Mouse (Mus musculus) inflammation-experienced regulatory T-cells, adult 6 months (primary cell): ENCODE measurements around the gene Hoga1. TPM values are rescaled to one million over a fixed set of nuclear protein-coding genes. Genes with fewer than 3 reads are reported as not detected.

Experiments
- polyA plus RNA-seq, 3 experiments: library from polyadenylated mRNA; unstranded; fragments of 100-300 nt; shearing (Covaris generic); gene quantifications; one replicate each; pipeline ENCODE4 v1.2.1; 2017

Hoga1 gene
- polyA plus RNA-seq, 3 experiments from 2014 or later, result not detected

Other genes starting within 250 kb of the Hoga1 start
- gene Arhgap19, start 243.6 kb upstream of the Hoga1 start, polyA plus RNA-seq, result 10 to 100 TPM in 1 of 3 experiments, 1 to 10 TPM in 2; 2.7 to 21.2 (median 2.7) TPM
- 10 to 100 TPM in 2 of 3 experiments, 1 to 10 TPM in 1; 7.8 to 24.9 (median 21.2) TPM for gene Frat1, start 215.6 kb upstream of the Hoga1 start, polyA plus RNA-seq
- 1 to 10 TPM in 2 of 3 experiments, under 1 TPM in 1; 0.33 to 1.5 (median 1.3) TPM for gene Frat2, start 197.5 kb upstream of the Hoga1 start, polyA plus RNA-seq
- gene Rrp12, start 149.4 kb upstream of the Hoga1 start, polyA plus RNA-seq, result 1 to 10 TPM; 5.9 to 8.6 (median 7.5) TPM
- 10 to 100 TPM; 52.3 to 81.2 (median 59.2) TPM for gene Pgam1, start 133.7 kb upstream of the Hoga1 start, polyA plus RNA-seq
- 10 to 100 TPM; 66.9 to 92.2 (median 92.1) TPM for gene Exosc1, start 112.2 kb upstream of the Hoga1 start, polyA plus RNA-seq
- 10 to 100 TPM; 38.4 to 48.4 (median 43.2) TPM for gene Zdhhc16, start 112.1 kb upstream of the Hoga1 start, polyA plus RNA-seq
- 10 to 100 TPM; 58.6 to 97.5 (median 79.2) TPM for gene Mms19, start 64.5 kb upstream of the Hoga1 start, polyA plus RNA-seq
- gene Ubtd1, start 63.8 kb upstream of the Hoga1 start, polyA plus RNA-seq, result 1 to 10 TPM; 1.1 to 4.7 (median 3.9) TPM
- not detected for gene Ankrd2, start 9.6 kb upstream of the Hoga1 start, polyA plus RNA-seq
- gene 4933411K16Rik, start 6.6 kb downstream of the Hoga1 start, polyA plus RNA-seq, result not detected
- under 1 TPM; 0.55 to 0.75 (median 0.65) TPM for gene Morn4, start 40.7 kb downstream of the Hoga1 start, polyA plus RNA-seq
- 10 to 100 TPM in 2 of 3 experiments, 1 to 10 TPM in 1; 8.1 to 16.7 (median 11.9) TPM for gene Pi4k2a, start 44.9 kb downstream of the Hoga1 start, polyA plus RNA-seq
- 10 to 100 TPM in 1 of 3 experiments, 1 to 10 TPM in 2; 6.1 to 12.0 (median 6.8) TPM for gene Avpi1, start 83.4 kb downstream of the Hoga1 start, polyA plus RNA-seq
- gene Marveld1, start 101.8 kb downstream of the Hoga1 start, polyA plus RNA-seq, result 1 to 10 TPM; 2.9 to 8.7 (median 6.9) TPM
- 10 to 100 TPM; 12.1 to 18.8 (median 17.9) TPM for gene Zfyve27, start 118.3 kb downstream of the Hoga1 start, polyA plus RNA-seq
- gene Sfrp5, start 156.6 kb downstream of the Hoga1 start, polyA plus RNA-seq, result not detected
- gene Golga7b, start 202.0 kb downstream of the Hoga1 start, polyA plus RNA-seq, result not detected